Mouse (Mus musculus): Measurements from ENCODE around the gene Hoxb5.

Gene Hoxb5

GRCm38 (mm10) chr11:96354376-96354775 lies 51.2 kb downstream of the Hoxb5 start:
- no peak for DNase-seq (ENCODE audit: low spot score)

DNA sequence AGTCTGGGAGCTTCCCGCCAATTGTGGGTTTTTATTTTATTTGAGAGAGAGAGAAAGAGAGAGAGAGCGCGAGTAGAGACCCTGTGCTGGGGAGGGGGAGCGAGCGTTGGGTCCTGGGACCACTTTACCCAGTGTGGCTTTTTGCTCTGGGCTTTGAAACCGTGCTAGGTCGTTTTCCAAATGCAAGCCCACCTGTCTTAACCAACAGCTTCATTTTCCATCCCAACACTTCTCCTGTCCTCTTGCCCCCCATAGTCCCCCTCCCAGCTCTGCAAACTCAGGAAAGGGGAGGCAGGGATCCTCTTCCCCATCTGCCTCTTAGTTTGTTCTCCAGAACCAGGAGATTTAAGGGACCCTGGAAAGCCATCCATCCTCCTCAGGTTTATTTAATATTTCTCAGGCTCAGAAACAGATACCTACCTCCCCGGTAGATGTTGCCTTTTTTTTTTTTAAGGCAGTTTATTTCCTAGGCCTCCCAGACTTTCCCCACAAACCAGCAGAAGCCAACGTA lies 51.7 kb downstream of the Hoxb5 start:
- no peak for DNase-seq (ENCODE audit: low spot score)

All from layer of hippocampus, adult 9-10 months (tissue).